Mouse (Mus musculus): ENCODE measurements around the gene Birc5. TPM values are rescaled to one million over a fixed set of nuclear protein-coding genes. Genes with fewer than 3 reads are reported as not detected.

Gene Birc5
- total and polyA plus RNA-seq, 3 experiments: 193 to 289 (median 270) TPM

DNA sequence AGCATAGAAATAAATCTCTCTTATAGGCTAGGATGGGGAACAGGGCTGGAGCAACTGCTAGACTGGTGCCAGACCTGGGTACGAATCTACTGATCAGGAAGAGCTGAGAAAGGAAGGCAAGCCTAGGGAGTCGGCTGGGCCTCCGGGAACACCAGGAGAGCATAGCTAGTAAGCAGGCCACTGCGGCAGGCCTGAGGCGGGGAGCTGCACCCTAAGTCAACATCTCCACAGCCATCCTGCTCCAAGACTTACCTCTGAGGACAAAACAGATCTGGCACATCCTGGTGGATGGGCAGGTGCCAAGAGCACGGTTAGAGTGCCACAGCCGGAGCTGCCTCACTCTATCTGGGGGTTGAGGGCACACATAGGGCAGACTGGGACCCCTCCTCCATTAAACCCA lies 28.9 kb upstream of the Birc5 start:
- TF ChIP-seq SMC3 (IDR thresholded peaks at IDR 0.05; ENCODE audit: low read depth, low read length) (no peak), ZMIZ1 (IDR thresholded peaks at IDR 0.05; ENCODE audit: low read depth, low read length) (peak; percentile 58), CHD1 (IDR thresholded peaks at IDR 0.05; ENCODE audit: low read depth, low read length) (no peak), POLR2AphosphoS2 (IDR thresholded peaks at IDR 0.05; ENCODE audit: low read depth, low read length) (peak; percentile 58)
- in situ Hi-C loops (cut with MboI; ENCODE audit: low pct_ligation_motif_present, low pct_unique_long_range_greater_than_20kb, low sequenced_read_pairs): loop anchor here (10.0 kb wide), 2 partner anchors 105 to 345 kb away; no protein-coding TSS in a partner anchor
- Histone ChIP-seq H3K4me2 (ENCODE audit: insufficient read depth, low read depth, poor library complexity, severe bottlenecking) (no peak overlapping the region), H3K4me1 (ENCODE audit: control insufficient read depth in 1 of 2, insufficient read depth in 2 of 2) (peaks cover 3 to 89% of the 10 kb centered on the region in 2 experiments; a peak in 2 of 4 replicates), H3K9me3 (replicated peaks; ENCODE audit: low read length) (no peaks in the 10 kb centered on the region), H3K4me3 (replicated peaks in 1 of 3; ENCODE audit: low read depth in 2 of 3, low read length in 2 of 3, poor library complexity in 1 of 3) (no peak overlapping the region), H3K79me2 (replicated peaks; ENCODE audit: control insufficient read depth, extremely low read depth, insufficient read depth, poor library complexity, severe bottlenecking) (peaks cover 39% of the 10 kb centered on the region), H3K36me3 (replicated peaks in 1 of 2; ENCODE audit: control insufficient read depth in 1 of 2, insufficient read depth in 1 of 2, low read length in 1 of 2) (peaks cover 81 to 90% of the 10 kb centered on the region in 2 experiments), H3K27ac (ENCODE audit: insufficient read depth, low read depth) (peak overlapping the region; percentile 32; the same call in 1 of the 2 replicates), H3K27me3 (replicated peaks) (no peaks in the 10 kb centered on the region), H3K9ac (ENCODE audit: insufficient read depth, low read depth) (no peak overlapping the region)
- DNase-seq (ENCODE audit: extremely low read depth): no peak
- dilution Hi-C loops (cut with MboI; ENCODE audit: extremely low pct_ligation_motif_present, extremely low pct_unique_long_range_greater_than_20kb, low sequenced_read_pairs): no loop called here

DNA sequence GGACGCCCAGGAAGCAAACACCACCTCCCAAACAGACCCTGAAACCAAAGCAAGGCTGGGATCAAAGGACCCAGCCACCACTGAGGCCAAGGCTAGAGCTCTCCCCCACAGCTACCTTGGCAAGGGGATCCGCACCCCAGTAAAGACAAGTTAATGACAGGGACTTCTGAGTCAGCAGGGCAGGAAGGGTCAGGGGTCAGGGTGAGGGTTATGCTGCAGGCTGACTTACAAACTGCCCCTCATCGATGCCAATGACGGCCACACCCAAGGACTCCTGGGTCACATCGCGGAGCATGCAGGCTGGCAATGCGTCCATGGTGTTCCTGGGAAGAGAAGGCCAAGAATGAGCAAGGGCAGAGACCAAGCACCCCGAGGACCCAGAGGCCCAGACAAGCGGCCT lies 27.2 kb upstream of the Birc5 start:
- H3K4me1 ChIP-seq (ENCODE audit: control insufficient read depth in 1 of 2, insufficient read depth in 2 of 2): peaks cover 3 to 74% of the 10 kb centered on the region in 2 experiments; a peak in 2 of 4 replicates
- H3K36me3 ChIP-seq (replicated peaks in 1 of 2; ENCODE audit: control insufficient read depth in 1 of 2, insufficient read depth in 1 of 2, low read length in 1 of 2): peaks cover 64 to 78% of the 10 kb centered on the region in 2 experiments
- TF ChIP-seq PAX5 (IDR thresholded peaks at IDR 0.05; ENCODE audit: low read length): no peak
- TF ChIP-seq MXI1 (IDR thresholded peaks at IDR 0.05; ENCODE audit: low read depth, low read length): no peak
- TF ChIP-seq SMC3 (IDR thresholded peaks at IDR 0.05; ENCODE audit: low read depth, low read length): 0 out of 2 replicates have a peak, but pooled peaks have one; percentile 1
- TF ChIP-seq GABPA (IDR thresholded peaks at IDR 0.05; ENCODE audit: insufficient replicate concordance, low read depth, low read length): no peak
- TF ChIP-seq POLR2AphosphoS2 (IDR thresholded peaks at IDR 0.05; ENCODE audit: low read depth, low read length): peak; percentile 44; the same call in 1 of the 2 replicates
- peak; percentile 43; the same call in 1 of the 2 replicates for TF ChIP-seq POLR2A (IDR thresholded peaks at IDR 0.05; ENCODE audit: low read depth, low read length)
- no peaks in the 10 kb centered on the region for H3K9me3 ChIP-seq (replicated peaks; ENCODE audit: low read length)
- no peak overlapping the region for H3K9ac ChIP-seq (ENCODE audit: insufficient read depth, low read depth)
- in situ Hi-C loops (cut with MboI; ENCODE audit: low pct_ligation_motif_present, low pct_unique_long_range_greater_than_20kb, low sequenced_read_pairs): loop anchor here (10.0 kb wide), 2 partner anchors 107 to 347 kb away; no protein-coding TSS in a partner anchor
- peaks cover 52% of the 10 kb centered on the region for H3K79me2 ChIP-seq (replicated peaks; ENCODE audit: control insufficient read depth, extremely low read depth, insufficient read depth, poor library complexity, severe bottlenecking)
- H3K4me3 ChIP-seq (replicated peaks in 1 of 3; ENCODE audit: low read depth in 2 of 3, low read length in 2 of 3, poor library complexity in 1 of 3): no peak overlapping the region
- no peak overlapping the region for H3K4me2 ChIP-seq (ENCODE audit: insufficient read depth, low read depth, poor library complexity, severe bottlenecking)
- dilution Hi-C loops (cut with MboI; ENCODE audit: extremely low pct_ligation_motif_present, extremely low pct_unique_long_range_greater_than_20kb, low sequenced_read_pairs): no loop called here
- no peak overlapping the region for H3K27ac ChIP-seq (ENCODE audit: insufficient read depth, low read depth)
- DNase-seq (ENCODE audit: extremely low read depth): no peak
- no peaks in the 10 kb centered on the region for H3K27me3 ChIP-seq (replicated peaks)

DNA sequence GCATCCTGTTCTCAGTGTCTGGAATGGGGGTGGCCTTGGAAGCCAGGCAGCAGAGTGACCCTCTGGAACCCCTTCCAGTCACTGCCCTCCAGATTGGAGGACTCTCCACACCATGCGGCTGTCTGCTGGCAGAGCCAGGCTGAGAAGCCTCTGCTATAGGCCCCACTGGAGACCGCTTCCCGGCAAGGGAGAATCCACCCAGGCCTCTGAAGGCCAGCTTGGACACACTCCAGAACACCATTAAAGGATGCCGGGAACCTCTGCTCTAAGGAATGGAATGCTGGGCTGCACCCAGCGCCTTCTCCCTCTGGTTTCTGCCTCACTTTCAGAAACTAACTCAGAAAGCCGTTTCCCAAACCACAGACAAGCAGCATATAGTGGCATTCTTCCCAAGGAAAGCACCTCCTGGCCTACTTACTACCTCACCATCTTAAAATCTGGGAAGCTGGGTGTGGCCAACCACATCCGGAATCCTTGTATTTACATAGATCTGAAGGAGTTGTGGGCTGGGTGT lies 26.3 kb upstream of the Birc5 start:
- in situ Hi-C loops (cut with MboI; ENCODE audit: low pct_ligation_motif_present, low pct_unique_long_range_greater_than_20kb, low sequenced_read_pairs): loop anchor here (10.0 kb wide), 2 partner anchors 108 to 348 kb away; no protein-coding TSS in a partner anchor
- no peaks in the 10 kb centered on the region for H3K27me3 ChIP-seq (replicated peaks)
- dilution Hi-C loops (cut with MboI; ENCODE audit: extremely low pct_ligation_motif_present, extremely low pct_unique_long_range_greater_than_20kb, low sequenced_read_pairs): no loop called here
- H3K36me3 ChIP-seq (replicated peaks in 1 of 2; ENCODE audit: control insufficient read depth in 1 of 2, insufficient read depth in 1 of 2, low read length in 1 of 2): peaks cover 56 to 69% of the 10 kb centered on the region in 2 experiments
- H3K79me2 ChIP-seq (replicated peaks; ENCODE audit: control insufficient read depth, extremely low read depth, insufficient read depth, poor library complexity, severe bottlenecking): peaks cover 52% of the 10 kb centered on the region
- H3K27ac ChIP-seq (ENCODE audit: insufficient read depth, low read depth): no peak overlapping the region
- TF ChIP-seq ZMIZ1 (IDR thresholded peaks at IDR 0.05; ENCODE audit: low read depth, low read length) (peak; percentile 69), RCOR1 (conservative IDR thresholded peaks at IDR 0.05; ENCODE audit: low read depth, low read length) (0 out of 2 replicates have a peak, but pooled peaks have one; percentile 14), E2F4 (IDR thresholded peaks at IDR 0.05; ENCODE audit: insufficient replicate concordance, low read depth, low read length) (no peak), POLR2A (IDR thresholded peaks at IDR 0.05; ENCODE audit: low read depth, low read length) (peak; percentile 50), CHD1 (IDR thresholded peaks at IDR 0.05; ENCODE audit: low read depth, low read length) (no peak), JUN (IDR thresholded peaks at IDR 0.05; ENCODE audit: insufficient read depth, low read depth, low read length) (no peak)
- DNase-seq (ENCODE audit: extremely low read depth): no peak
- no peaks in the 10 kb centered on the region for H3K9me3 ChIP-seq (replicated peaks; ENCODE audit: low read length)
- H3K4me1 ChIP-seq (ENCODE audit: control insufficient read depth in 1 of 2, insufficient read depth in 2 of 2): peaks cover 3 to 64% of the 10 kb centered on the region in 2 experiments; a peak in 2 of 4 replicates
- H3K4me3 ChIP-seq (replicated peaks in 1 of 3; ENCODE audit: low read depth in 2 of 3, low read length in 2 of 3, poor library complexity in 1 of 3): no peak overlapping the region
- H3K4me2 ChIP-seq (ENCODE audit: insufficient read depth, low read depth, poor library complexity, severe bottlenecking): no peak overlapping the region
- no peak overlapping the region for H3K9ac ChIP-seq (ENCODE audit: insufficient read depth, low read depth)

All from CH12.LX (cell line).